Mouse (Mus musculus): ENCODE data around the gene Vmn1r183. TPM values are rescaled to one million over a fixed set of nuclear protein-coding genes. Genes with fewer than 3 reads are reported as not detected.

Gene Vmn1r183
- polyA plus RNA-seq, 1 experiment, result not detected

Other genes with a start within 250 kb of the Vmn1r183 start
- not detected in 2 replicates for gene Vmn1r175, start 242.6 kb upstream of the Vmn1r183 start, polyA plus RNA-seq (2012; ENCODE audit: insufficient read depth, insufficient read length, missing spikeins)
- not detected in 2 replicates for gene Vmn1r176, start 215.9 kb upstream of the Vmn1r183 start, polyA plus RNA-seq (2012; ENCODE audit: insufficient read depth, insufficient read length, missing spikeins)
- not detected in 2 replicates for gene Vmn1r177, start 186.8 kb upstream of the Vmn1r183 start, polyA plus RNA-seq (2012; ENCODE audit: insufficient read depth, insufficient read length, missing spikeins)
- gene Vmn1r178, start 161.2 kb upstream of the Vmn1r183 start, polyA plus RNA-seq (2012; ENCODE audit: insufficient read depth, insufficient read length, missing spikeins), result not detected in 2 replicates
- not detected in 2 replicates for gene Vmn1r179, start 126.3 kb upstream of the Vmn1r183 start, polyA plus RNA-seq (2012; ENCODE audit: insufficient read depth, insufficient read length, missing spikeins)
- not detected in 2 replicates for gene Vmn1r180, start 102.6 kb upstream of the Vmn1r183 start, polyA plus RNA-seq (2012; ENCODE audit: insufficient read depth, insufficient read length, missing spikeins)
- not detected in 2 replicates for gene Vmn1r181, start 78.6 kb upstream of the Vmn1r183 start, polyA plus RNA-seq (2012; ENCODE audit: insufficient read depth, insufficient read length, missing spikeins)
- not detected in 2 replicates for gene V1rd19, start 51.6 kb upstream of the Vmn1r183 start, polyA plus RNA-seq (2012; ENCODE audit: insufficient read depth, insufficient read length, missing spikeins)
- 11.1 and 11.7 TPM in 2 replicates for gene Zfp180, start 28.7 kb downstream of the Vmn1r183 start, polyA plus RNA-seq (2012; ENCODE audit: insufficient read depth, insufficient read length, missing spikeins)
- gene Zfp112, start 59.1 kb downstream of the Vmn1r183 start, polyA plus RNA-seq (2012; ENCODE audit: insufficient read depth, insufficient read length, missing spikeins), result 1.4 and 1.5 TPM in 2 replicates
- gene Zfp235, start 80.9 kb downstream of the Vmn1r183 start, polyA plus RNA-seq (2012; ENCODE audit: insufficient read depth, insufficient read length, missing spikeins), result 2.4 and 4.4 TPM in 2 replicates
- gene Zfp114, start 121.8 kb downstream of the Vmn1r183 start, polyA plus RNA-seq (2012; ENCODE audit: insufficient read depth, insufficient read length, missing spikeins), result not detected in 2 replicates
- 1.5 and 1.7 TPM in 2 replicates for gene Zfp111, start 158.2 kb downstream of the Vmn1r183 start, polyA plus RNA-seq (2012; ENCODE audit: insufficient read depth, insufficient read length, missing spikeins)
- gene Zfp109, start 184.3 kb downstream of the Vmn1r183 start, polyA plus RNA-seq (2012; ENCODE audit: insufficient read depth, insufficient read length, missing spikeins), result 0.46 TPM in 1 of 2 replicates, not detected in the other
- gene Zfp108, start 201.5 kb downstream of the Vmn1r183 start, polyA plus RNA-seq (2012; ENCODE audit: insufficient read depth, insufficient read length, missing spikeins), result 0.88 and 1.8 TPM in 2 replicates
- gene Zfp93, start 217.2 kb downstream of the Vmn1r183 start, polyA plus RNA-seq (2012; ENCODE audit: insufficient read depth, insufficient read length, missing spikeins), result 1.4 and 4.4 TPM in 2 replicates
- 1.5 and 2.0 TPM in 2 replicates for gene Zfp61, start 248.0 kb downstream of the Vmn1r183 start, polyA plus RNA-seq (2012; ENCODE audit: insufficient read depth, insufficient read length, missing spikeins)